Mouse (Mus musculus): ENCODE results near the gene Alkbh6. TPM values are rescaled to one million over a fixed set of nuclear protein-coding genes. Genes with fewer than 3 reads are reported as not detected.

Gene Alkbh6
- polyA plus RNA-seq, 2 experiments = 79.7 to 124 TPM

GRCm38 (mm10) chr7:30327140-30327539 lies 18.6 kb downstream of the Alkbh6 start:
- Histone ChIP-seq H3K27ac (replicated peaks; ENCODE audit: low read depth, low read length) (no peak overlapping the region), H3K4me2 (replicated peaks; ENCODE audit: low read depth, low read length, severe bottlenecking) (no peak overlapping the region), H3K27me3 (ENCODE audit: control insufficient read depth, insufficient read depth, low read length) (no peaks in the 10 kb centered on the region), H3K9ac (ENCODE audit: low read depth, low read length, severe bottlenecking) (no peak overlapping the region), H3K9me3 (ENCODE audit: control insufficient read depth, low read length) (no peaks in the 10 kb centered on the region), H3K4me3 (replicated peaks; ENCODE audit: low read length) (no peak overlapping the region), H3K36me3 (ENCODE audit: control insufficient read depth, insufficient read depth, low read length) (no peaks in the 10 kb centered on the region), H3K4me1 (ENCODE audit: control insufficient read depth, insufficient read depth, low read length) (peaks cover 3% of the 10 kb centered on the region; the same call in 1 of the 2 replicates)
- DNase-seq (ENCODE audit: low spot score) (no peak), ATAC-seq (ENCODE audit: low FRiP score, low read depth) (no peak)
- no peak for TF ChIP-seq POLR2A (IDR thresholded peaks at IDR 0.05; ENCODE audit: borderline replicate concordance, extremely low read depth, insufficient read depth, insufficient read length)
- 62% methylated on average over 15 of the region's 15 CpGs for WGBS

DNA sequence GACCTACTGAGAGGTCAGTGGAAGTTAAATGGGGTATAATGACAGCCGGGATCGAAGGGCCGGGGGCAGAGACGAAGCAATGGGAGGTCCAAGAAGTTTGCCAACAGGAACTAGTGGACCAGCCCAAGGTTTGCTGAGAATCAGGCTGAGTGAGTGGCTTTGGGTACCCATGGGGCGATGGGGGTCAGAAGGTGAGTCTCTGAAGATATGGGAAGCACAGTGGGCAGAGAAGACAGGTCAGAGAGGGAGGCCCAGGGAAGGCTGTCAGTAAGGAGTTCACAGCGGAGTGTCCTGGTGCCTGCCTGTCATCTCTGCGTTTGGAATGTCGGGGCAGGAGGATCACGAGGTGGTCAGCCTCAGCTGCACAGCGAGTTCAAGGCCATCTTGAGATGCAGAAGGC lies 19.9 kb downstream of the Alkbh6 start:
- WGBS = 46% methylated on average over 10 of the region's 10 CpGs

GRCm38 (mm10) chr7:30331887-30332286 lies 23.4 kb downstream of the Alkbh6 start:
- TF ChIP-seq POLR2A (IDR thresholded peaks at IDR 0.05; ENCODE audit: borderline replicate concordance, extremely low read depth, insufficient read depth, insufficient read length) = no peak
- Histone ChIP-seq H3K36me3 (ENCODE audit: control insufficient read depth, insufficient read depth, low read length) (no peaks in the 10 kb centered on the region), H3K4me3 (replicated peaks; ENCODE audit: low read length) (no peak overlapping the region), H3K9ac (ENCODE audit: low read depth, low read length, severe bottlenecking) (no peak overlapping the region), H3K4me2 (replicated peaks; ENCODE audit: low read depth, low read length, severe bottlenecking) (no peak overlapping the region), H3K9me3 (ENCODE audit: control insufficient read depth, low read length) (no peaks in the 10 kb centered on the region), H3K27me3 (ENCODE audit: control insufficient read depth, insufficient read depth, low read length) (peaks cover 6% of the 10 kb centered on the region; the same call in 1 of the 2 replicates), H3K27ac (replicated peaks; ENCODE audit: low read depth, low read length) (no peak overlapping the region), H3K4me1 (ENCODE audit: control insufficient read depth, insufficient read depth, low read length) (no peaks in the 10 kb centered on the region)
- ATAC-seq (ENCODE audit: low FRiP score, low read depth) (peak; percentile 81), DNase-seq (ENCODE audit: low spot score) (peak; percentile 87)
- 11% methylated on average over 13 of the region's 13 CpGs for WGBS

More for the DNA sequence above, 19.9 kb downstream of the Alkbh6 start:
- ATAC-seq (ENCODE audit: low FRiP score, low read depth) (no peak), DNase-seq (ENCODE audit: low spot score) (no peak)
- H3K4me2 ChIP-seq (replicated peaks; ENCODE audit: low read depth, low read length, severe bottlenecking) = no peak overlapping the region
- no peaks in the 10 kb centered on the region for H3K9me3 ChIP-seq (ENCODE audit: control insufficient read depth, low read length)
- H3K27ac ChIP-seq (replicated peaks; ENCODE audit: low read depth, low read length) = no peak overlapping the region
- no peaks in the 10 kb centered on the region for H3K36me3 ChIP-seq (ENCODE audit: control insufficient read depth, insufficient read depth, low read length)
- H3K9ac ChIP-seq (ENCODE audit: low read depth, low read length, severe bottlenecking) = no peak overlapping the region
- H3K4me3 ChIP-seq (replicated peaks; ENCODE audit: low read length) = no peak overlapping the region
- TF ChIP-seq POLR2A (IDR thresholded peaks at IDR 0.05; ENCODE audit: borderline replicate concordance, extremely low read depth, insufficient read depth, insufficient read length) = no peak
- H3K4me1 ChIP-seq (ENCODE audit: control insufficient read depth, insufficient read depth, low read length) = no peaks in the 10 kb centered on the region
- no peaks in the 10 kb centered on the region for H3K27me3 ChIP-seq (ENCODE audit: control insufficient read depth, insufficient read depth, low read length)

- Histone ChIP-seq H3K9me3 (ENCODE audit: control insufficient read depth, low read length) (no peaks in the 10 kb centered on the region), H3K4me3 (replicated peaks; ENCODE audit: low read length) (no peak overlapping the region), H3K9ac (ENCODE audit: low read depth, low read length, severe bottlenecking) (no peak overlapping the region), H3K36me3 (ENCODE audit: control insufficient read depth, insufficient read depth, low read length) (no peaks in the 10 kb centered on the region), H3K27me3 (ENCODE audit: control insufficient read depth, insufficient read depth, low read length) (peaks cover 6% of the 10 kb centered on the region; the same call in 1 of the 2 replicates), H3K4me2 (replicated peaks; ENCODE audit: low read depth, low read length, severe bottlenecking) (no peak overlapping the region), H3K27ac (replicated peaks; ENCODE audit: low read depth, low read length) (no peak overlapping the region), H3K4me1 (ENCODE audit: control insufficient read depth, insufficient read depth, low read length) (no peaks in the 10 kb centered on the region)
- WGBS = 66% methylated on average over 18 of the region's 18 CpGs
- ATAC-seq (ENCODE audit: low FRiP score, low read depth) (no peak), DNase-seq (ENCODE audit: low spot score) (no peak)
- TF ChIP-seq POLR2A (IDR thresholded peaks at IDR 0.05; ENCODE audit: borderline replicate concordance, extremely low read depth, insufficient read depth, insufficient read length) = no peak
Measured at GRCm38 (mm10) chr7:30332622-30333259, 24.2 kb downstream of the Alkbh6 start.

- no peak overlapping the region for H3K4me3 ChIP-seq (replicated peaks; ENCODE audit: low read length)
- no peak overlapping the region for H3K9ac ChIP-seq (ENCODE audit: low read depth, low read length, severe bottlenecking)
- no peak for ATAC-seq (ENCODE audit: low FRiP score, low read depth)
- no peaks in the 10 kb centered on the region for H3K9me3 ChIP-seq (ENCODE audit: control insufficient read depth, low read length)
- no peak overlapping the region for H3K27ac ChIP-seq (replicated peaks; ENCODE audit: low read depth, low read length)
- no peaks in the 10 kb centered on the region for H3K4me1 ChIP-seq (ENCODE audit: control insufficient read depth, insufficient read depth, low read length)
- H3K4me2 ChIP-seq (replicated peaks; ENCODE audit: low read depth, low read length, severe bottlenecking) = no peak overlapping the region
- no peaks in the 10 kb centered on the region for H3K36me3 ChIP-seq (ENCODE audit: control insufficient read depth, insufficient read depth, low read length)
- peak; percentile 44 for DNase-seq (ENCODE audit: low spot score)
- TF ChIP-seq POLR2A (IDR thresholded peaks at IDR 0.05; ENCODE audit: borderline replicate concordance, extremely low read depth, insufficient read depth, insufficient read length) = no peak
- 30% methylated on average over 4 of the region's 4 CpGs for WGBS
- H3K27me3 ChIP-seq (ENCODE audit: control insufficient read depth, insufficient read depth, low read length) = peaks cover 6% of the 10 kb centered on the region; the same call in 1 of the 2 replicates
Measured at GRCm38 (mm10) chr7:30333436-30333835, 24.9 kb downstream of the Alkbh6 start.
